Mouse (Mus musculus) cortical plate, adult 2 months (tissue): Measurements from ENCODE around the gene Plac9a.

Experiments
- CTCF ChIP-seq: fragments of 200-500 bp; IDR thresholded peaks from 2 replicates; pipeline ENCODE4 v1.5.1; 2011; ENCODE audit warnings: mild to moderate bottlenecking, control low read depth, low read length; ENCODE audit not compliant: insufficient read depth; ENCODE audit errors: extremely low read depth
- POLR2A ChIP-seq: fragments of 200-500 bp; IDR thresholded peaks from 2 replicates; pipeline ENCODE4 v1.6.1; 2011; ENCODE audit warnings: mild to moderate bottlenecking, low read length, control low read depth; ENCODE audit not compliant: insufficient read depth; ENCODE audit errors: extremely low read depth

DNA sequence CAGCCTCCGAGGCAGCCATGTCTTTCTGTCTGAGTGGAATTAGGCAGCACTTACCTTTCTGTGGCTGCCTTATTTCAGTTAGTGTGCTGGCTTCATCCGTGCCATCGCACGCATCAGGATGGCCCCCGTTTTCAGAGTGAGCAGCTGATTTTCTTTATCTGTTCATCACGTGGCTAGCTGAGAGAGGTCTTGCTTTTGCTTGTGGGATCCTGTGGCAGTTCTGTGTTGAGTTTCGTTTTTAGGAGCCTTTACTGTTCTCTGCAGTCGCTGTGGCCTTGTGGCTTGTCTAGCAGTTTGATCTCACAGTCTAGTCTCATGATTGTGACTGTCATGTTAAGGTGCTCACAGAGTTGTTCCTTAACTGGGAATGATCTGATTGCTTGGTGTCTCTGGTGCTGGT lies 45.0 kb downstream of the Plac9a start:
- TF ChIP-seq CTCF: no peak
- TF ChIP-seq POLR2A: no peak
